In genomic region chr10:42976577-42976976, GRCm38 (mm10) we compare ENCODE assay signal across 13 mouse cellular contexts.
DNase-seq lines count a peak whose midpoint lies in the region.
"Had no signal": no experiment of that assay in that cellular context is flagged by ENCODE, and none has a peak within 500 bp of the region (broad histone marks: within the 10 kb centered on the region; RNA-seq: fewer than 3 reads in every experiment).

No protein-coding gene starts in this region.

- DNase-seq in adrenal gland, adult 2 months = peak; percentile 34
- DNase-seq in adrenal gland, postnatal 25 days = no peak
- DNase-seq in adrenal gland, postnatal 14 days = peak; percentile 29
- DNase-seq in adrenal gland, adult 18-20 months (ENCODE audit: low spot score in 2 of 2) = no peak
- DNase-seq in heart, adult 11 months = peak; percentile 82
- no peak for DNase-seq in heart, postnatal 14 days
- DNase-seq: B cell, adult 2 months; cerebellum, adult 11-12 months; cerebellum, adult 2 months; cerebellum, adult 9-10 months; cerebellum, postnatal 10 days; cerebellum, postnatal 25 days; forebrain, postnatal 0 days had no signal

- intact Hi-C loops in heart, postnatal 14 days (cut with DNase I) = no loop called here

Comparison
In these comparisons a context has a peak if more than half of its experiments do, and no peak if none do; other contexts are left out.
1. DNase-seq: peak in adrenal gland, adult 2 months (single experiment), adrenal gland, postnatal 14 days (single experiment) and heart, adult 11 months (single experiment); none in adrenal gland, postnatal 25 days (single experiment), adrenal gland, adult 18-20 months (0 of 2) and heart, postnatal 14 days (0 of 2).